Mouse (Mus musculus) retina, embryonic 14.5 days (tissue): Measurements from ENCODE around the gene Nmd3.

Experiments
- DNase-seq: peaks from one replicate; pipeline ENCODE4 v3.0.0-alpha.2; 2015; ENCODE audit warnings: low spot score

Gene Nmd3

DNA sequence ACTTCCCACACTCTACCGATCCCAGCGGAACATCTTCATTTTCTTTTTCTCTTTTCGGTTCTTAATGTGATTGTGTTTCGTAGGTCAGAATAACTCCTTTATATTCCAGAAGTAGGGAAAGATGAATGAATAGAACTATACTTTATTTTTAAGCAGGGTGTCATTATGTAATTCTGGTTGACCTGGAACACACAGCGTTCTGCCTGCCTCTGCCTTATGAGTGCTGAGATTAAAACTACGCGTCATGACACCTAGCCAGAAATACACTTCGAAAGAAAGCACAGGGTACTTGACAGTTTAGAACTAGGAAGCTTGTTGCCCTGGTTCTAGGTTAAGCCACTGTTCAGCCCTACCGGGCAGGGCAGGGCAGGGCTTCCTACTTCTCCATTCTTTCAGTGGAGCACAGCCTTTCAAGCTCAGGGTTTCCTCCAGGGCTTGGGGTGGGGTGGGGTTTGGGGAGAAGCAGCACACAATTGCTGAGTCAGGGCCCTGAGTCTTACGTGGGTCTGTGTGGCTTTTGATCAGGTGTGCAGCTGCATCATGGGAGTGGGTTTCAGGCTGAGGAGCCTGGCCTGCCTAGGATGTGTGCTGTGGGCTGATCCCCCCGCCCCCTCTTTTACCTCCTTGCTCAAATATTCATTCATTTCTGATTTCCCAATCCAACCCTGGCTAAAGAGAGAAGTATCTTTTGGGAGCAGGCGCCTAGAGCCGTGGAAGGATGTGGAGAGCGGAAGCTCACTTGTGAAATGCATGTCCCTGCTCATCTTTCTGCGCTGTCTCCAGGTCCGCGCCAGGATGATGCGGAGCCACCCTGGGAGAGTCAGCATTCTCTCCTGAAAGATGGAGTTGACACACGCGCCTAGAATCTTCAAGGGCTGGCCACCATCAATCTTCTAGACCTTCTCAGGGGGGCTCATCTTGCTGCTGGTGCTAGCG lies 42.1 kb downstream of the Nmd3 start:
- DNase-seq: no peak

DNA sequence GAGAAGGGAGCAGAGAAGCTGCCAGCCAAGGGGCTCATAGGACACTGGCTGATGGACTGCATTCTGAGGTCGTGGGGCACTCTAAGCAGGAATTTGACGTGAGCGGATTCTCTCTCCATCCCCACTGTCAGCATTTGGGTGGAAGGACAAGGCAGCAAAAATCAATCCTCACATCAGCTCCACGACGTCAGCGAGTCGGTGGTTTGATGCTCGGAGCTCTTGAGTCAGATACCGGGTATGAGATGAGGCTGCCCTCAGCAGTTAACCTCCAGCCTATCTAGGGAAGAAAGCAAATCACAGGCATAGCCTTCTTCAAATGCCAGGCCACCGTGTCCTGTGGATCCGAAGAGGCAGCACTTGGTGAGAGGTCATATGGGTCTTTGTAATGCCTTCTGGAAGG lies 43.4 kb downstream of the Nmd3 start:
- DNase-seq: no peak

DNA sequence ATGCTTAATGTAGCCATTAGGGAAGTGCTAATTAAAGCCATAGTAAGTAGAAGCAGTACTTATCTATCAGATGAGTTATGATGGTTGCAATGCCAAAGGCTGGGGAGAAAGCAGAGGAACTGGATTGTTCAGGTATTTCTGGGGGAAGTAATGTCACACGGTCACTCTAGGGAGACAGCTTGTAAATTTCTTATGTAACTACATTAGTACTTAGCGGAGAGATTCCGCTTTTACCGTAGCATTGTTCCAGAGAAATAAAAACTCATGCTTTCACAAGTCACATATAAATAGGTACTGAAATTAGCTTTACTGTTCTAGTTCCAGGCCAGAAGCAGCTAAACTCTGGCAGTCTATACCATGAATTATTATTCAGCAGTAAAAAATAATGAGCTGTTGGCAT lies 47.4 kb downstream of the Nmd3 start:
- no peak for DNase-seq

DNA sequence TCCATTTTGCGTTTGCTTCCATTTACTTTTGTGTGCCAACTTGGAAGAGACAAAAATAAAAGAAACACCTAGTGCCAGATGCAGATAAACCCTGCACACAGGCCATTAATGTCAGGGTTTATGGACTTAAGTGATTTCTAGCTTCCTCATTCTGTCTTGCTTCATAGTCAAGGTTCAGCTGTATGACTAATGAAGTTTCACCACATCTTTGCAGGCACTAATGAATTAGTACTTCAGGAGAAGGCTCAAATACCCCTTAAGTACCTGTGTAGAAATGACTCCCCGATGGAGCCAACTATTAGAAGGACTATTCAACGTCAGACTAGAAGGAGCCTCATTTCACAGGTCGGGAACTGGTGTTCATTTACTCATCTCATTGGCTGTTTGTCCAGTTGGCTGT lies 51.6 kb downstream of the Nmd3 start:
- no peak for DNase-seq

DNA sequence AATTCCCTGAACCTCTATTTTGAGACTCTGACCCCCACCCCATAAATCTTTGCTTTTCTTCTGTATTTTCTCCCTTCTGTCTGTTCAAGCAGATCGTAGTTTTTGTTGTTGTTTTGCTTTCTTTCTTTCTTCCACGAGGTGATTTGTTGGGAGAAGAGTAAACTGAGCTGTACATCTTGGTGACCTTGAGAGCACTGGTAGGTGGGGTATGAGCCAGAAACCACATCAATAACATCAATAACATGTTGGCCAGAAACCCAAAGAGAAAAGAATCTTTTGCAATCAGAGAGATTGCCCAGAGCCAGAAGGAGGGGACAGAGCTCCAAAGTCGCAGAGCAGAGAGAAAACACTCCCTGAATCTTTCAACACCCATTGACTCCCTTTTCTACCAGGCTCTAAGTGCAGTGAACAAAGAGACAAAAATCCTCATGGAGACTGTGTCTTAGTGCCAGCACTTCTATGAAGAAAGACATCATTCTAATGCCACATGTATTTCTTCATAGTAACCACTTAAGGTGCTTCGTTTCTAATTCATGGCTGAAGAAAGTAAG lies 57.5 kb downstream of the Nmd3 start:
- no peak for DNase-seq

DNA sequence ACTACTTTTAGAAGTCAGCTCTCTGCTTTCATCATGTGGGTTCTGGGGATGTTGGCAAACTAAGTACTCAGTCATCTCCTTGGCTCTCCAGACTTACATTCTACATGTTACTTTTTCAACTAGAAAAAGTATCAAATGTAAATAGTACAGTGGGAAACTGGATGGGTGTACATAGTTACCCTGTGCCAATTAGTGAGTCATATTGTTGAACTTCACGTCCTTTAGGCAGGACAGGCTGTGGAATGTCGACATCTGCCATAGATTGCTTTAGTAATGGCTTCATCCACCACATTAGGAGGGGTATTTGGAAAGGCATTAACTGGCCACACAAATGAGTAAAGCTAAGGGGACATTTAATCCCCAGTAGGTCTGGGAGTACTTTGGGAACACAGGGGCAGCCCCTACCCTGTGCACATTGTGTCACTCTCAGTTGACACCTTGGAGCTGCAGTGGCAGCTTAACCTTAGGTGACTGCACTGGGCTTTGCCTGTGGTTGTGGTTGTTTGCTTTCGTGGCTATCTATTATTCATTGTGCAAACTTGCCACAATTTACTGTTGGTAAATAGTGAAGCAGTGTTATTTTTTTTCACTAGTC lies 71.1 kb downstream of the Nmd3 start:
- DNase-seq: no peak

DNA sequence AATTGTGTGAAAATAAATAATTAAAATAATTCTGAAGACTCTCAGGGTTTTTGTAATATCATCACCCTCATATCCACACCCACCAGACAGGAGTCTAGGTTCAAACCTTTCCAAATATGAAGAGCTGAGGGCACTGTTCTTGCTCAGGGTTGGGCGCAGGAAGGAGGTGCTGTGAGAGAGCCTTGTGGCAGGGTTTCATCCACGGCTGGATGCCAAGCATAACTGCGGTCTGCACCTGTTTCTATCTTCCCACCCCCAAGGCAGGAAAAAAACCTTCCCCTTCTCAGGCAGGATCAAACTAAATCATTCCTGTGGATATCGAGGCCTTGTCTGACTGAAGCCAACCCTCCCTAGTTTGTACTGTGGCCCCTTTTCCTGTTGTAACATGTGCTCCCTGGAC lies 75.7 kb downstream of the Nmd3 start:
- no peak for DNase-seq

DNA sequence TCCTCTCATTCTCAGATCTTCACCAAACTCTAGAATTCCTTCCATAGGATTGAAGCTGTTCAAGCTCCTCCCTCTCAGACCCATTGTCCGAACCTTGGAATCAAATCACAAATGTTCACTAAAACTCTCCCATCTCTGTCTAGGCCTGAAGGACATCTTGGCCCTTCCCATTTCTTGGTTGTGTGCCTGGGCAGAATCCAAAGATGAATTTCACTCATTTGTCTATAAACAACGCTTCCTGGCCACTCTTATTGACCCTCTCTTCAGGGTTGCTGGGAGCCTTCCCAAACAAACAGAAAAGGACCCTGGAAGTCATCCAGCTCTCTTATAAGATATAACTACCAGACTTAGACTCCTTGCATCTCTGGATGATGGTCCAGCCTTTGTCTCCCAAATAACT lies 76.2 kb downstream of the Nmd3 start:
- DNase-seq: no peak

DNA sequence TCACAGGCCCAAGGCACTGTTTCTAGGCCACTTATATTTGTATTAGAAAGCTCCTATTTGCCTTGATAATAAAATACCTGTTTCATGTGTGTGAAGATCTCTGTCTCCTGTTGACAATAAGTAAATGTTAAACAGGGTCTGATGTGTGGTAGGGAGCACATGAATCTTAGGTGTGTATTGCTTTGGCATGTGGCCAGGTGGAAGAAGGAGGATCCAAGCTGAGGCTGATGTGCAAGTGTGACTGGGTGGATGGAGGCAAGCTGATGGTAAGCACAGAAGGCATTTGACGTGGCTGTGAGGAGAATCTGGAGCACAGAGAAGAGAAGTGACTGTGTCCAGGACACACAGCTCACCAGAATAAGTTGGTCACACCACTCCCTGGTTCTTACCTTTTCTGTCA lies 77.3 kb downstream of the Nmd3 start:
- DNase-seq: no peak

DNA sequence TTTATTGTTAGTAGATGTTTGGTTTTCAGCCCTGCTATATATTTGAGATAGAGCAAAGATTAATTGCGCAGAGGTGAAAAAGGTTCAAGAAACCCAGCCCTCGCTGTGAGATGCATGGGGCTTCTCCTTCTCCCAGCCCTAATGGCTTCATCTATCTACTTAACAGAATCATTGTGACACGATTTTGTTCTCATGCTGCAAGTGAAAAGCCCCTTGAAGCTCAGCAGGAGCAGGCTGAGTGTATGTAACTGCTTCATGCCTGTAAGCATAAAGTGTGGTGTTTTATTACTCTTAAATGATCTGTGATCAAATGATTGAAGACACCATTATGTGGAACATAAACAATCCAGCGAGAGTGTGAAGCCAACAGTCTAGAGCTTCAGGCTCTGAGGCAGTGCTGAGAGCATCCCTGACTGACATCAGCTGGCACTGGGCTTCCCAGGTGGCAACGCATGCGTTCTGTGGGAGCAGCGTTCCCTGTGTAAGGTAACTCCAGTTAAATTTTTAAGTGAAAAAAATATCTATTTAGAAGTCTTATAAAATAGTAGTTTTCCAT lies 79.1 kb downstream of the Nmd3 start:
- DNase-seq: no peak

DNA sequence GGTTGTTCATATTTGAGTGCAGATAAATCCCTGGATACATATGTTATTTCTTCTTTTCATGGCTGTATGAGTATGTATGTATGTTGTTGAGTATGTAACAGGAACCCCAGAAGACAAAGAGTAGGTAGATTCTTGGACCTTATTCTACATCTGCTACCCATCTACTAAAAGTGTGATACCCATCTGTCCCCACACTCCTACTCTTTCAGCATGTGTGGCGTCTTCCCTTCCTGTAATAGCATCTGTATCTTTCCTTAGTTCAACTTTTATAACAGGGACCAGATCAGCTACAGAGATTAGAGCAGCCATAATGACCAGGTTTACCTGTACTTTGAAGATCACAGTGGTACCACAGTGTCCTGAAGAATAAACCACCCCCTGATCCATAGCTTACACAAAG lies 81.4 kb downstream of the Nmd3 start:
- no peak for DNase-seq
